ENCODE assay signal across 8 mouse cellular contexts in the genomic region with DNA sequence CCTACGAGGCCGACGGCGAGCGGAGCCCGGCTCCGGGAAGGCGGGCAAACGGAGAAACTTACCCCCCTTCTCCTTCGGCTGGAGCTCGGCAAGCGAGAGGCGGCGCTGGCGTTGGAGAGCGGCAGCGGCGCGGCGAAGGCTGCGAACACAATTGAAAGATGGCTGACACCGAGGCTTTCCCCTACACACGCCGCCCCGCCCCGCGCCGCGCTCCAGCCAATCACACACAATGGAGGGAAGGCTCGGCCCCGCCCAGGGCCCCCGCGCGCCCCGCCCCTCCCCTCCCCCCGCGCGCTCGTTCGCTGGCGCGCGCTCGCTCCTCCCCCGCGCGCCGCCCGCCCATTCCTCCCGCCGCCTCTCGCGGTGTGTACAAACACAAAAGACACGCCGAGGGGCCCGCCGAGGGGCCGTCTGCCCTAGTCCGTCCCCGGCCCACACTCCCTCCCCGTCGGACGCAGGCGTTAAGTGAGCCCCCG. TPM values are rescaled to one million over a fixed set of nuclear protein-coding genes. Genes with fewer than 3 reads are reported as not detected.
DNase-seq lines count a peak whose midpoint lies in the region; ATAC-seq lines count a peak whose summit lies in the region.

No protein-coding gene starts in this region.

- peak; percentile 96 for ATAC-seq in hindbrain, embryonic 15.5 days (ENCODE audit: low FRiP score, low read depth)

- H3K4me3 ChIP-seq in hindbrain, embryonic 15.5 days: peak overlapping the region; percentile 96

- H3K4me2 ChIP-seq in hindbrain, embryonic 15.5 days: peak overlapping the region; percentile 82

- peaks cover 8% of the 10 kb centered on the region for H3K36me3 ChIP-seq in hindbrain, embryonic 15.5 days

- H3K9ac ChIP-seq in hindbrain, embryonic 15.5 days: peak overlapping the region; percentile 99

- WGBS in hindbrain, embryonic 15.5 days: 0% methylated on average over 39 of the region's 65 CpGs

- no peaks in the 10 kb centered on the region for H3K9me3 ChIP-seq in hindbrain, embryonic 15.5 days

- no peaks in the 10 kb centered on the region for H3K27me3 ChIP-seq in hindbrain, embryonic 15.5 days

- H3K4me1 ChIP-seq in hindbrain, embryonic 15.5 days (replicated peaks): peaks cover 44% of the 10 kb centered on the region

- peak overlapping the region; percentile 100 for H3K27ac ChIP-seq in hindbrain, embryonic 15.5 days (replicated peaks)

- peak; percentile 61 for DNase-seq in WW6 (ENCODE audit: low read depth, low spot score)
- peak; percentile 94 to 97 for DNase-seq in cerebellum, postnatal 36 days
- DNase-seq in frontal cortex, postnatal 36 days (ENCODE audit: low spot score in 2 of 2): peak; percentile 92 to 94
- peak; percentile 90 for DNase-seq in left cerebral cortex, adult 11 months (ENCODE audit: low spot score)
- peak; percentile 97 for DNase-seq in lung, postnatal 36 days
- DNase-seq in retina, embryonic 14.5 days (ENCODE audit: low spot score): peak; percentile 97
- DNase-seq in thymus, postnatal 36 days: peak; percentile 95

RNA-seq across cellular contexts. Expression of a gene that starts 0.3 kb away (rescaled TPM):
- 2,665 and 2,688 TPM in 2 replicates for polyA plus RNA-seq in hindbrain, embryonic 15.5 days (2015; fragmentation: Nextera tagmentation; extraction: Ambion mirVana)

RNA-seq across cellular contexts. Expression of a gene that starts 37.5 kb away (rescaled TPM):
- polyA plus RNA-seq in hindbrain, embryonic 15.5 days (2015; fragmentation: Nextera tagmentation; extraction: Ambion mirVana): 26.6 and 29.3 TPM in 2 replicates

Comparison
In these comparisons a context has a peak if more than half of its experiments do, and no peak if none do; other contexts are left out.
1. Peak in every context shown above with its lines: DNase-seq, ATAC-seq, H3K4me3 ChIP-seq and H3K27ac ChIP-seq.